Mouse (Mus musculus) lung, embryonic 14.5 days (tissue): ENCODE results near the gene Tha1. TPM values are rescaled to one million over a fixed set of nuclear protein-coding genes. Genes with fewer than 3 reads are reported as not detected.

Experiments used
- ATAC-seq: fragments of 200-750 bp; cut with Nextera tagmentation; 2 replicates; pipeline ENCODE4 v1.8.0; 2017; ENCODE audit warnings: mild to moderate bottlenecking, moderate TSS enrichment, moderate library complexity; ENCODE audit not compliant: insufficient read depth
- DNase-seq: peaks from one replicate; pipeline ENCODE4 v3.0.0-alpha.2; 2015
- H3K27ac ChIP-seq: fragments of 300-500 bp; sonication (generic); 2 replicates; pipeline ENCODE4 v1.5.1; 2014; ENCODE audit warnings: low read depth, mild to moderate bottlenecking, moderate library complexity
- H3K27me3 ChIP-seq: fragments of 300-500 bp; sonication (generic); 2 replicates; pipeline ENCODE4 v1.6.1; 2014; ENCODE audit warnings: low read length, control low read depth; ENCODE audit not compliant: insufficient read depth
- H3K36me3 ChIP-seq: fragments of 300-500 bp; sonication (generic); 2 replicates; pipeline ENCODE4 v1.6.1; 2014; ENCODE audit warnings: control low read depth; ENCODE audit not compliant: insufficient read depth
- H3K4me1 ChIP-seq: fragments of 300-500 bp; sonication (generic); 2 replicates; pipeline ENCODE4 v1.6.1; 2014; ENCODE audit warnings: antibody characterized with exemption, control low read depth; ENCODE audit not compliant: insufficient read depth
- H3K4me2 ChIP-seq: fragments of 300-500 bp; sonication (generic); 2 replicates; pipeline ENCODE4 v1.6.1; 2014; ENCODE audit warnings: mild to moderate bottlenecking
- H3K4me3 ChIP-seq: fragments of 300-500 bp; sonication (generic); 2 replicates; pipeline ENCODE4 v1.5.1; 2014; ENCODE audit warnings: low read depth, low read length
- H3K9ac ChIP-seq: fragments of 300-500 bp; sonication (generic); 2 replicates; pipeline ENCODE4 v1.6.1; 2014
- H3K9me3 ChIP-seq: fragments of 300-500 bp; sonication (generic); 2 replicates; pipeline ENCODE4 v1.6.1; 2016; ENCODE audit warnings: low read depth, low read length, control low read depth
- CTCF ChIP-seq: IDR thresholded peaks from 2 replicates; pipeline ENCODE4 v1.5.1; 2016; ENCODE audit warnings: antibody characterized with exemption, low read depth
- WGBS: fragments of 180-500 bp; shearing (Covaris S2); extraction: QIAGEN DNeasy Blood & Tissue Kit; methylation state at CpG from one replicate; pipeline ENCODE4 v1.1.7; 2014; 5-methylcytosine and 5-hydroxymethylcytosine counted together
- polyA plus RNA-seq: library from polyadenylated mRNA; unstranded; fragments of >200 nt; fragmentation: Nextera tagmentation; extraction: Ambion mirVana; gene quantifications from 2 replicates; pipeline ENCODE4 v1.2.1, GENCODE M21; 2014

Tha1 gene
- polyA plus RNA-seq, 1 experiment from 2014 or later = 3.4 TPM

GRCm38 (mm10) chr11:117860601-117861000 lies 12.7 kb downstream of the Tha1 start, which contains the start of gene Tmem235:
TSS of gene Tmem235 (plus strand) at chr11:117860752.
- no peak for DNase-seq
- H3K9ac ChIP-seq = no peak within 1 kb of the TSS; the same call in 1 of the 2 replicates
- H3K4me2 ChIP-seq = 0 out of 2 replicates have a peak within 1 kb of the TSS, but pooled peaks have one; percentile 15
- 3% methylated on average over 23 of the region's 23 CpGs for WGBS
- no peak within 1 kb of the TSS for H3K27ac ChIP-seq
- no peak for ATAC-seq
- no peak within 1 kb of the TSS for H3K4me3 ChIP-seq
- no peaks in the 10 kb centered on the region for H3K4me1 ChIP-seq
- no peak for TF ChIP-seq CTCF
- H3K27me3 ChIP-seq = peaks cover 23% of the 10 kb centered on the region
- H3K36me3 ChIP-seq = peaks cover 24% of the 10 kb centered on the region
- no peaks in the 10 kb centered on the region for H3K9me3 ChIP-seq

- no peak for TF ChIP-seq CTCF
- no peak for ATAC-seq
- peaks cover 23% of the 10 kb centered on the region for H3K27me3 ChIP-seq
- peaks cover 46% of the 10 kb centered on the region for H3K36me3 ChIP-seq
- H3K4me2 ChIP-seq = no peak overlapping the region
- DNase-seq = no peak
- H3K4me1 ChIP-seq = no peaks in the 10 kb centered on the region
- H3K9ac ChIP-seq = no peak overlapping the region
- H3K4me3 ChIP-seq = no peak overlapping the region
- WGBS = 64% methylated on average over 3 of the region's 3 CpGs
- no peaks in the 10 kb centered on the region for H3K9me3 ChIP-seq
- H3K27ac ChIP-seq = no peak overlapping the region
These were observed 14.9 kb downstream of the Tha1 start for GRCm38 (mm10) chr11:117858392-117858791.

DNA sequence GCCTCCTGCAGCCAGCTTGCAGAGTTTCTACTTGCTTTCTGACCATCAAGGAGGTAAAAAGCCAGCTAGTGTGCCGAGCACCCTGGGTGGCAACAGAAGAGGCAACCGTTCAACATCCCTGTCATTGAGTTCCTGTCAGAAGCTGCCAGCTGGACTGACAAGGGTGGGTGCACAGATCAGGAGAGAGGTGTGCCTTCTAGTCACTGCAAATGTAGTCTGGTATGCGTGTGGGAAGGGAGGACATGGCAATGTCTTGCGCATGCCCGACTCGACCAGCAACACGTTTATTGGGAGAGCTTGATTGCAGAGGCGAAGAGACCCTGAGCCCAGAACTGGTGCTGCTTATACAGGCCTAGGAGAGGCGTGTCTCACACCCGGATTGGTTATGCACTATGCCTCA lies 15.8 kb downstream of the Tha1 start:
- Histone ChIP-seq H3K36me3 (peaks cover 55% of the 10 kb centered on the region), H3K27ac (no peak overlapping the region), H3K4me2 (no peak overlapping the region), H3K9ac (no peak overlapping the region), H3K4me1 (no peaks in the 10 kb centered on the region), H3K4me3 (no peak overlapping the region), H3K27me3 (peaks cover 20% of the 10 kb centered on the region), H3K9me3 (no peaks in the 10 kb centered on the region)
- ATAC-seq (no peak), DNase-seq (no peak)
- 92% methylated on average over 10 of the region's 10 CpGs for WGBS
- no peak for TF ChIP-seq CTCF

GRCm38 (mm10) chr11:117855975-117856374 lies 17.3 kb downstream of the Tha1 start:
- Histone ChIP-seq H3K36me3 (peaks cover 65% of the 10 kb centered on the region), H3K4me3 (no peak overlapping the region), H3K27me3 (peaks cover 14% of the 10 kb centered on the region), H3K4me2 (no peak overlapping the region), H3K27ac (no peak overlapping the region), H3K4me1 (0 out of 2 replicates have a peak, but pooled peaks cover 1% of the 10 kb centered on the region), H3K9me3 (no peaks in the 10 kb centered on the region), H3K9ac (no peak overlapping the region)
- TF ChIP-seq CTCF = no peak
- WGBS = 61% methylated on average over 1 of the region's 1 CpGs
- ATAC-seq = no peak
- no peak for DNase-seq

DNA sequence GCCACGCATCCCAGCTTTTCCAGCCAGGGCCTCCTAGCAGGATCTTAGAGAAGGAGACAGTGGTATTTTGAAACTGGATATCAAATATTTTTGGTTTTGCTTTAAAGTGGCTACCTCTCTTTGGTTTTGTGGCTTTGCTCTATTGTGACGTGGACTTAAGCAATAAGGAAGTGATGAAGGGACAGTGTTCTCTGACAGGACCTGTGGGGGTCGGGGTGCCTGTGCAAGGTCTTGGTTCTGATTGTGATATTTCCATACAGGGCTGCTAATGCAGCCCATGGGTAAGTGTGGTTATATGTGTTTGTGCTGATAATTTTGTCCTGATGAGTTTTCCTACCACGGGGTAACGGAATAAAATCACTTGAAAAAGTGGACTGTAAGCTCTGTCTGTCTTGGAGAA lies 17.9 kb downstream of the Tha1 start:
- Histone ChIP-seq H3K36me3 (peaks cover 67% of the 10 kb centered on the region), H3K27me3 (peaks cover 7% of the 10 kb centered on the region), H3K9me3 (no peaks in the 10 kb centered on the region), H3K27ac (no peak overlapping the region), H3K4me1 (peaks cover 5% of the 10 kb centered on the region), H3K4me2 (no peak overlapping the region), H3K4me3 (no peak overlapping the region), H3K9ac (no peak overlapping the region)
- DNase-seq (no peak), ATAC-seq (no peak)
- no peak for TF ChIP-seq CTCF
- WGBS = 92% methylated on average over 5 of the region's 5 CpGs

DNA sequence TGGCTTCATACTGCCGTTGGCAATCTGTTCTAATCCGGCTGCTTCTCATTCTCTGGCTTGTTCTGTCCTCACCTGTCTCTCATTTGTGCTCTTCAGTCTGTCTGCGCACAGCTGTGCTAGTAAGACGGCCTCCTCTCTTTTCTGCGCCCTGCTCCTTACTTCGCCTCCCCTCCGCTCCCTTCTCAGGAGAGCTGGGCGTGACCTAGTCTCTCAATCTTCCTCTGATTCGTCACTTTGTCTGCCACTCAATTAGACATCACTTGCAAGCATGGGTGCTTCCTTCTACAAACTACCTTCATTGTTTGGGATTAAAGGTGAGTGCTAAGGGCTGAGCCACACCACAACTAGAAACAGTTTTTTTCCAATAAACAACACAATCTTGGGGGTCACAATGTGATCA lies 19.0 kb downstream of the Tha1 start:
- ATAC-seq = no peak

DNA sequence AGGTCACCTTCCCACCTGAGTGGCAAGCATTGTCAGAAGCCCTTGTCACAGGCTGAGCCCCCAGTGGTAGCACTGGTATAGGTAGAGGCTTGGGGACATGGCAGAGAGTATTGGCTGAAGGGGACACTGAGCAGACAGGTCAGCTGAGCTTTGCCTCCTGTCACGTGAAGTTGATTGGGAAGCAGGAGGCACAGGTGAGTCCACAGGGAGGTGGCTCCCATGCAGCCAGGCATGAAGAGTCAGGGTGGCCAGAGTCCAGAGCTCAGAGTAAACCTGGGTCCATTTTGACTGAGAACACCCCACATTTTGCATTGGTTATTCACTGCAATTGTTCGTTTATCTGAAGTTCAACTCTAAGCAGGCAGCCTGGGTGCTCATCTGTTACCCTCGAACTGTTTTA lies 20.4 kb downstream of the Tha1 start:
- DNase-seq (no peak), ATAC-seq (no peak)
- H3K27ac ChIP-seq = no peak overlapping the region
- H3K36me3 ChIP-seq = peaks cover 64% of the 10 kb centered on the region
- TF ChIP-seq CTCF = no peak
- WGBS = 72% methylated on average over 3 of the region's 3 CpGs
- H3K9me3 ChIP-seq = no peaks in the 10 kb centered on the region
- H3K4me2 ChIP-seq = no peak overlapping the region
- H3K4me3 ChIP-seq = no peak overlapping the region
- H3K27me3 ChIP-seq = no peaks in the 10 kb centered on the region
- no peak overlapping the region for H3K9ac ChIP-seq
- H3K4me1 ChIP-seq = peaks cover 16% of the 10 kb centered on the region

More for the DNA sequence above, 19.0 kb downstream of the Tha1 start:
- Histone ChIP-seq H3K27me3 (no peaks in the 10 kb centered on the region), H3K4me1 (peaks cover 10% of the 10 kb centered on the region), H3K9ac (no peak overlapping the region), H3K36me3 (peaks cover 67% of the 10 kb centered on the region), H3K27ac (no peak overlapping the region), H3K4me3 (no peak overlapping the region), H3K4me2 (no peak overlapping the region), H3K9me3 (no peaks in the 10 kb centered on the region)
- TF ChIP-seq CTCF = no peak
- 89% methylated on average over 9 of the region's 9 CpGs for WGBS
- no peak for DNase-seq
